Mouse (Mus musculus) MEL (cell line): Measurements from ENCODE around the gene Pef1. TPM values are rescaled to one million over a fixed set of nuclear protein-coding genes. Genes with fewer than 3 reads are reported as not detected.

Source experiments
- DNase-seq: peaks from one replicate; pipeline ENCODE4 v3.0.0; 2011; ENCODE audit warnings: low read depth, low spot score
- H3K27ac ChIP-seq: 2 replicates; pipeline ENCODE4 v1.5.1; 2012; ENCODE audit warnings: low read depth, mild to moderate bottlenecking, control low read depth, low read length, moderate library complexity; ENCODE audit not compliant: control insufficient read depth
- H3K27me3 ChIP-seq, 2 experiments: fragments of 150-350 bp in 1 of 2; sonication (generic) in 1 of 2; 2 replicates each; pipeline ENCODE4 v1.6.1; 2012; ENCODE audit warnings: low read length in 2 of 2, mild to moderate bottlenecking in 2 of 2, improper control_type of control experiment in 1 of 2, moderate library complexity in 1 of 2; ENCODE audit not compliant: insufficient read depth in 2 of 2, control insufficient read depth in 1 of 2
- H3K36me3 ChIP-seq, 2 experiments: 2 replicates each; pipeline ENCODE4 v1.6.1; 2012 to 2014; ENCODE audit warnings: low read length in 2 of 2, improper control_type of control experiment in 1 of 2, inconsistent platforms in 1 of 2, mild to moderate bottlenecking in 1 of 2; ENCODE audit not compliant: insufficient read depth in 2 of 2, control insufficient read depth in 1 of 2
- H3K4me1 ChIP-seq, 2 experiments: fragments of 150-350 bp in 1 of 2; sonication (generic) in 1 of 2; 2 replicates each; pipeline ENCODE4 v1.6.1; 2012; ENCODE audit warnings: low read length in 2 of 2, improper control_type of control experiment in 1 of 2, mild to moderate bottlenecking in 1 of 2; ENCODE audit not compliant: insufficient read depth in 2 of 2, control insufficient read depth in 1 of 2
- H3K4me3 ChIP-seq, 2 experiments: fragments of 150-350 bp in 1 of 2; sonication (generic) in 1 of 2; 2 replicates each; pipeline ENCODE4 v1.5.1; 2012; ENCODE audit warnings: low read depth in 2 of 2, low read length in 2 of 2, mild to moderate bottlenecking in 2 of 2, moderate library complexity in 2 of 2, control low read depth in 1 of 2, improper control_type of control experiment in 1 of 2; ENCODE audit not compliant: control insufficient read depth in 1 of 2, insufficient read depth in 1 of 2
- H3K79me2 ChIP-seq: 2 replicates; pipeline ENCODE4 v1.6.1; 2012; ENCODE audit warnings: mild to moderate bottlenecking, low read length, moderate library complexity; ENCODE audit not compliant: control insufficient read depth, poor library complexity, insufficient read depth
- H3K9ac ChIP-seq: 2 replicates; pipeline ENCODE4 v1.6.1; 2012; ENCODE audit warnings: low read depth, mild to moderate bottlenecking, control low read depth, low read length, moderate library complexity; ENCODE audit not compliant: control insufficient read depth, poor library complexity, severe bottlenecking
- H3K9me3 ChIP-seq: fragments of 150-350 bp; sonication (generic); replicated peaks from 2 replicates; pipeline ENCODE4 v1.6.1; 2012; ENCODE audit warnings: mild to moderate bottlenecking, low read length, improper control_type of control experiment, moderate library complexity; ENCODE audit not compliant: insufficient read depth
- CHD1 ChIP-seq: IDR thresholded peaks from 2 replicates; pipeline ENCODE4 v1.6.1; 2012; ENCODE audit warnings: low read depth, mild to moderate bottlenecking, inconsistent platforms, low read length, improper control_type of control experiment
- CTCF ChIP-seq, 3 experiments: IDR thresholded peaks in 2 of 3; conservative IDR thresholded peaks in 1 of 3; 2 replicates each; pipeline ENCODE4 v1.5.1; 2011 to 2012; ENCODE audit warnings: low read length in 3 of 3, low read depth in 2 of 3, mild to moderate bottlenecking in 2 of 3, improper control_type of control experiment in 1 of 3, inconsistent platforms in 1 of 3, mixed read lengths in 1 of 3, moderate library complexity in 1 of 3; ENCODE audit not compliant: control insufficient read depth in 1 of 3, insufficient read depth in 1 of 3, poor library complexity in 1 of 3, severe bottlenecking in 1 of 3
- E2F4 ChIP-seq: IDR thresholded peaks from 2 replicates; pipeline ENCODE4 v1.6.1; 2011; ENCODE audit warnings: low read depth, low read length, improper control_type of control experiment, borderline replicate concordance
- EP300 ChIP-seq, 2 experiments: IDR thresholded peaks; 2 replicates each; pipeline ENCODE4 v1.6.1; 2011; ENCODE audit warnings: improper control_type of control experiment in 2 of 2, low read length in 2 of 2, low read depth in 1 of 2, mild to moderate bottlenecking in 1 of 2
- GATA1 ChIP-seq: IDR thresholded peaks from 2 replicates; pipeline ENCODE4 v1.6.1; 2011; ENCODE audit warnings: low read depth, low read length, improper control_type of control experiment
- KAT2A ChIP-seq: conservative IDR thresholded peaks from 2 replicates; pipeline ENCODE4 v1.6.1; 2012; ENCODE audit warnings: low read depth, low read length, improper control_type of control experiment, inconsistent platforms
- MAFK ChIP-seq: IDR thresholded peaks from 2 replicates; pipeline ENCODE4 v1.6.1; 2011; ENCODE audit warnings: low read depth, mild to moderate bottlenecking, low read length, improper control_type of control experiment, borderline replicate concordance
- MAX ChIP-seq: IDR thresholded peaks from 2 replicates; pipeline ENCODE4 v1.6.1; 2011; ENCODE audit warnings: low read length, improper control_type of control experiment
- MAZ ChIP-seq: IDR thresholded peaks from 2 replicates; pipeline ENCODE4 v1.6.1; 2012; ENCODE audit warnings: low read depth, mild to moderate bottlenecking, inconsistent platforms, low read length, improper control_type of control experiment
- MXI1 ChIP-seq: IDR thresholded peaks from 2 replicates; pipeline ENCODE4 v1.6.1; 2011; ENCODE audit warnings: mild to moderate bottlenecking, low read depth, low read length, improper control_type of control experiment
- MYB ChIP-seq: IDR thresholded peaks from 2 replicates; pipeline ENCODE4 v1.6.1; 2011; ENCODE audit warnings: mild to moderate bottlenecking, low read depth, low read length, improper control_type of control experiment
- NRF1 ChIP-seq: IDR thresholded peaks from 2 replicates; pipeline ENCODE4 v1.6.1; 2014; ENCODE audit warnings: low read depth, mild to moderate bottlenecking, inconsistent platforms, low read length, improper control_type of control experiment, moderate library complexity; ENCODE audit not compliant: poor library complexity, insufficient read depth, severe bottlenecking
- POLR2A ChIP-seq, 2 experiments: IDR thresholded peaks; 2 replicates each; pipeline ENCODE4 v1.6.1; 2011 to 2012; ENCODE audit warnings: low read length in 2 of 2, mild to moderate bottlenecking in 2 of 2, control low read depth in 1 of 2, improper control_type of control experiment in 1 of 2, low read depth in 1 of 2, moderate library complexity in 1 of 2; ENCODE audit not compliant: control insufficient read depth in 1 of 2, insufficient read depth in 1 of 2, poor library complexity in 1 of 2
- POLR2AphosphoS2 ChIP-seq: IDR thresholded peaks from 2 replicates; pipeline ENCODE4 v1.6.1; 2011; ENCODE audit warnings: low read length, improper control_type of control experiment
- POLR2AphosphoS5 ChIP-seq: IDR thresholded peaks from 2 replicates; pipeline ENCODE4 v1.6.1; 2012; ENCODE audit warnings: low read depth, borderline replicate concordance, mild to moderate bottlenecking, inconsistent platforms, low read length, moderate library complexity, mixed read lengths
- RAD21 ChIP-seq: IDR thresholded peaks from 2 replicates; pipeline ENCODE4 v1.6.1; 2011; ENCODE audit warnings: mild to moderate bottlenecking, low read depth, low read length, improper control_type of control experiment
- SIN3A ChIP-seq: IDR thresholded peaks from 2 replicates; pipeline ENCODE4 v1.6.1; 2012; ENCODE audit warnings: low read length, improper control_type of control experiment, inconsistent platforms
- TBP ChIP-seq: IDR thresholded peaks from 2 replicates; pipeline ENCODE4 v1.8.0; 2011; ENCODE audit warnings: low read depth, low read length, improper control_type of control experiment
- TCF12 ChIP-seq: IDR thresholded peaks from 2 replicates; pipeline ENCODE4 v1.6.1; 2014; ENCODE audit warnings: low read depth, mild to moderate bottlenecking, inconsistent platforms, low read length, improper control_type of control experiment, moderate library complexity
- USF1 ChIP-seq: IDR thresholded peaks from 2 replicates; pipeline ENCODE4 v1.6.1; 2014; ENCODE audit warnings: low read depth, mild to moderate bottlenecking, inconsistent platforms, low read length, improper control_type of control experiment, moderate library complexity
- ZC3H11A ChIP-seq: IDR thresholded peaks from 2 replicates; pipeline ENCODE4 v1.6.1; 2012; ENCODE audit warnings: low read depth, mild to moderate bottlenecking, inconsistent platforms, low read length, improper control_type of control experiment
- ZKSCAN1 ChIP-seq: IDR thresholded peaks from 2 replicates; pipeline ENCODE4 v1.6.1; 2012; ENCODE audit warnings: low read depth, mild to moderate bottlenecking, inconsistent platforms, low read length, improper control_type of control experiment, moderate library complexity
- polyA plus RNA-seq, 2 experiments: library from polyadenylated mRNA; stranded (reverse) in 1 of 2; unstranded in 1 of 2; fragments of >175 nt in 1 of 2; fragments of >200 nt in 1 of 2; gene quantifications; 2 replicates each; pipeline versions ENCODE4 v1.2.1 to v1.2.4; 2012; ENCODE audit warnings: low replicate concordance in 2 of 2, low read depth in 1 of 2; ENCODE audit not compliant: insufficient read length in 2 of 2, insufficient read depth in 1 of 2, missing spikeins in 1 of 2
- total RNA-seq: library from RNA; depleted of rRNA; stranded (reverse); fragments of 300-350 nt; gene quantifications from 2 replicates; pipeline ENCODE4 v1.2.3, GENCODE M21; 2012

The Pef1 gene
- total and polyA plus RNA-seq, 3 experiments, result 27.3 to 49.8 TPM; not detected in 1

GRCm38 (mm10) chr4:130140992-130141402 lies 38.6 kb downstream of the Pef1 start:
- no peaks in the 10 kb centered on the region for H3K36me3 ChIP-seq
- no peak for TF ChIP-seq MAX
- no peak for TF ChIP-seq RAD21
- TF ChIP-seq GATA1, result no peak
- TF ChIP-seq POLR2AphosphoS5, result no peak
- no peak for TF ChIP-seq NRF1
- no peak for TF ChIP-seq CHD1
- no peak for TF ChIP-seq SIN3A
- TF ChIP-seq CTCF (IDR thresholded peaks at IDR 0.05 in 2 of 3, conservative IDR thresholded peaks at IDR 0.05 in 1 of 3; ENCODE audit: control insufficient read depth in 1 of 3, insufficient read depth in 1 of 3, low read depth in 2 of 3, low read length in 3 of 3, poor library complexity in 1 of 3, severe bottlenecking in 1 of 3), result no peak
- no peak for TF ChIP-seq EP300 (IDR thresholded peaks at IDR 0.05; ENCODE audit: low read depth in 1 of 2, low read length in 2 of 2)
- TF ChIP-seq ZC3H11A, result no peak
- no peak for TF ChIP-seq ZKSCAN1
- TF ChIP-seq TCF12, result no peak
- TF ChIP-seq POLR2AphosphoS2, result no peak
- TF ChIP-seq TBP, result no peak
- TF ChIP-seq MAFK, result no peak
- TF ChIP-seq POLR2A (IDR thresholded peaks at IDR 0.05; ENCODE audit: control insufficient read depth in 1 of 2, insufficient read depth in 1 of 2, low read depth in 1 of 2, low read length in 2 of 2, poor library complexity in 1 of 2), result no peak
- no peak for TF ChIP-seq MAZ
- no peak for TF ChIP-seq USF1
- TF ChIP-seq, all 39 proteins: peak for 0
- DNase-seq, result no peak
- Histone ChIP-seq H3K27me3 (peaks cover 11 to 23% of the 10 kb centered on the region in 2 experiments), H3K9ac (no peak overlapping the region), H3K27ac (no peak overlapping the region), H3K4me1 (no peaks in the 10 kb centered on the region), H3K79me2 (no peaks in the 10 kb centered on the region), H3K9me3 (no peaks in the 10 kb centered on the region), H3K4me3 (no peak overlapping the region)

GRCm38 (mm10) chr4:130141786-130142185 lies 39.4 kb downstream of the Pef1 start:
- Histone ChIP-seq H3K79me2 (no peaks in the 10 kb centered on the region), H3K4me1 (no peaks in the 10 kb centered on the region), H3K4me3 (no peak overlapping the region), H3K27me3 (peaks cover 17 to 28% of the 10 kb centered on the region in 2 experiments), H3K27ac (no peak overlapping the region), H3K36me3 (no peaks in the 10 kb centered on the region), H3K9ac (no peak overlapping the region), H3K9me3 (no peaks in the 10 kb centered on the region)
- DNase-seq, result no peak
- TF ChIP-seq MAZ (no peak), MAX (no peak), KAT2A (no peak), E2F4 (no peak), MYB (no peak), EP300 (IDR thresholded peaks at IDR 0.05; ENCODE audit: low read depth in 1 of 2, low read length in 2 of 2) (no peak), CTCF (IDR thresholded peaks at IDR 0.05 in 2 of 3, conservative IDR thresholded peaks at IDR 0.05 in 1 of 3; ENCODE audit: control insufficient read depth in 1 of 3, insufficient read depth in 1 of 3, low read depth in 2 of 3, low read length in 3 of 3, poor library complexity in 1 of 3, severe bottlenecking in 1 of 3) (no peak), MXI1 (no peak)
